Mouse (Mus musculus) ES-Bruce4 (cell line): ENCODE results near the gene Sgpp1.

Source experiments
- CTCF ChIP-seq: IDR thresholded peaks from one replicate; pipeline ENCODE4 v1.8.1; 2011; ENCODE audit warnings: low read depth, low read length
- POLR2A ChIP-seq: IDR thresholded peaks from one replicate; pipeline ENCODE4 v1.8.1; 2011; ENCODE audit warnings: low read length; ENCODE audit not compliant: insufficient read depth

DNA sequence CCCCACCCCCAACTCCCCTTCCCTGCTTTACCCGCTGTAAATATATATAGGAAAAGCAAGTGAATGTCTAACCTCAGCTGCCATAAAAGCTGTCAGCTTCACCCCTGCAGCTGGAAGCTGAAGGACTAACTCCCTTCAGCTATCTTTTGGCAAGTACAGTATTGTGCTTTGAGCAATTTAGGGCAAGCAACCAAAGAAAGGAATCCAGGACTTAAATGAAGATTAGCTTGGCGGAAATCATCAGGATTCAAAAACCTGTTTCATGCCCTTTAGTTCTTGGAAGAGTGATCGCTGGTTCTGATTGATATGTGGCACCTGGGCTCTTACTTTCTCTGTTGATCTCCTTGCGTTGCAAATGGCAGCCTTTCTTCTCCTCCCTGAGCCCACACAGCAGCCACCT lies 13.0 kb upstream of the Sgpp1 start:
- TF ChIP-seq CTCF = no peak
- no peak for TF ChIP-seq POLR2A
